Mouse (Mus musculus) kidney, embryonic 16.5 days (tissue): ENCODE data around the gene Pole4. TPM values are rescaled to one million over a fixed set of nuclear protein-coding genes. Genes with fewer than 3 reads are reported as not detected.
"Not testable (repeated sequence)": the region's sequence is repeated elsewhere in the genome, so short reads cannot be mapped to it uniquely, and the experiment has no call there.

Experiments
- ATAC-seq: fragments of 200-750 bp; cut with Nextera tagmentation; 2 replicates; pipeline ENCODE4 v1.8.0; 2017; ENCODE audit warnings: moderate TSS enrichment; ENCODE audit not compliant: low FRiP score, low TSS enrichment
- H3K27ac ChIP-seq: fragments of 300-500 bp; sonication (generic); 2 replicates; pipeline ENCODE4 v1.5.1; 2014; ENCODE audit warnings: low read length
- H3K27me3 ChIP-seq: fragments of 300-500 bp; sonication (generic); 2 replicates; pipeline ENCODE4 v1.6.1; 2014; ENCODE audit warnings: low read length, control low read depth, mixed read lengths; ENCODE audit not compliant: insufficient read depth
- H3K36me3 ChIP-seq: fragments of 300-500 bp; sonication (generic); 2 replicates; pipeline ENCODE4 v1.6.1; 2014; ENCODE audit warnings: low read length, control low read depth, mixed read lengths; ENCODE audit not compliant: insufficient read depth
- H3K4me1 ChIP-seq: fragments of 300-500 bp; sonication (generic); 2 replicates; pipeline ENCODE4 v1.6.1; 2014; ENCODE audit warnings: low read length, control low read depth, mixed read lengths; ENCODE audit not compliant: insufficient read depth
- H3K4me2 ChIP-seq: fragments of 300-500 bp; sonication (generic); replicated peaks from 2 replicates; pipeline ENCODE4 v1.6.1; 2014; ENCODE audit warnings: low read depth, low read length
- H3K4me3 ChIP-seq: fragments of 300-500 bp; sonication (generic); 2 replicates; pipeline ENCODE4 v1.5.1; 2014; ENCODE audit warnings: mild to moderate bottlenecking, low read length
- H3K9ac ChIP-seq: fragments of 300-500 bp; sonication (generic); replicated peaks from 2 replicates; pipeline ENCODE4 v1.6.1; 2014; ENCODE audit warnings: low read length
- H3K9me3 ChIP-seq: fragments of 300-500 bp; sonication (generic); 2 replicates; pipeline ENCODE4 v1.6.1; 2016; ENCODE audit warnings: low read length, control low read depth
- WGBS: fragments of 180-500 bp; shearing (Covaris S2); extraction: QIAGEN DNeasy Blood & Tissue Kit; methylation state at CpG from one replicate; pipeline ENCODE4 v1.1.7; 2014; 5-methylcytosine and 5-hydroxymethylcytosine counted together
- polyA plus RNA-seq: library from polyadenylated mRNA; unstranded; fragments of >200 nt; fragmentation: Nextera tagmentation; extraction: Ambion mirVana; gene quantifications from 2 replicates; pipeline ENCODE4 v1.2.1, GENCODE M21; 2015

Gene Pole4
- polyA plus RNA-seq, 1 experiment from 2014 or later = 103 TPM

DNA sequence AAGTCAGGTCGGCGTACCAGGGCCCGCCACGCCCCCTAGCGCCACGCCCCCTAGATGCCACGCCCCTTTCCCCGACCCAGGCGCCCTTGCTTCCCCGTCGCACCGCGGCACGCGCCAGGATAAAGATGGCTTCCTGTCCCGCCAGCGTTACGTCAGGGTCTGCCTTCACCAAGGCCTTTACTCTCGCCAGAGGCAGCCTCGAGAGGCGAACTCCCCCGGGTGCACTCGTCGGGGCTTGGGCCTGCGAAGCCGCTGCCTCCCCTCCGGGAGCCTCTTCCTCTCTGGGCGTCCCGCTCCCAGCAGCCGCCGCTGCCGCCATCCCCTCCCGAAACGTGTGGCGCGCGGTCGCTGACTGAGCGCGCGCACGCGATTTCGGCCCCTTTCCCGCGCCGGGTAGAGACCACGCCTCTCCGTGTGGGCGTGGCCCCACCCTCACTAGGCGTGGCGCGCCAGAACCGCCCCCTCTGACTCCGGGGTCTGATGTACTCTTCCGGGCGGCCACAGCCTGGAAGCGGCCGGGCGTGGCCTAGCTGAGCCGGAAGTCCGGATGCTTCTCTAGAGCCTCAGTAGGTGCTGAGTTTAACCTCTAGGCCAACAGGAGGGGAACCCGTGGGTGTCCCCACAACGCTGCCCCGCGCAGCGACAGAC, 52.5 kb downstream of the Pole4 start:
- Histone ChIP-seq H3K27ac (peak overlapping the region; percentile 95), H3K4me1 (peaks cover 12% of the 10 kb centered on the region; the same call in 1 of the 2 replicates), H3K4me3 (peak overlapping the region; percentile 68), H3K27me3 (no peaks in the 10 kb centered on the region), H3K9ac (peak overlapping the region; percentile 85), H3K36me3 (peaks cover 15% of the 10 kb centered on the region; the same call in 1 of the 2 replicates), H3K9me3 (no peaks in the 10 kb centered on the region), H3K4me2 (peak overlapping the region; percentile 69)
- peak; percentile 99 for ATAC-seq
- under 1% methylated on average over 67 of the region's 67 CpGs for WGBS

DNA sequence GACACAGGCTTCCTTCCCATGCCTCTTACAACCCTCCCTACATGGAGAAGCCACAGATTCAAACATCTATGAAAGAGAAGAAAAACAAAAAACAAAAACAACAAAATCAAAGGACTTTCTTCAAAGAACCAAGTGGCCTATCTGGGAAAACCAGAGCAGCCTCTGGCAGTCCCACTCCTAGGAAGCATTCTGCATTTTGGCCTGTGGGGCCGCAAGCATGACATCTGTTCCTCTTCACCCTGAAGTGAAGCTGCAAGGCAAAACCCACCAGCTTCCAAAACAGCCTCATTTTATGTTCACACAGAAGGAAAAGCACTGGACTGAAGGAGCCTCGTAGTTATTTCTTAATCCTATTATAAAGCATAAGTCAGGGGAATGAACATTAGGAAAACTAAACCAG, 56.1 kb downstream of the Pole4 start:
- Histone ChIP-seq H3K9ac (no peak overlapping the region), H3K27ac (no peak overlapping the region), H3K4me1 (peaks cover 12% of the 10 kb centered on the region; the same call in 1 of the 2 replicates), H3K4me3 (no peak overlapping the region), H3K27me3 (no peaks in the 10 kb centered on the region), H3K9me3 (no peaks in the 10 kb centered on the region), H3K4me2 (no peak overlapping the region), H3K36me3 (peaks cover 23% of the 10 kb centered on the region; the same call in 1 of the 2 replicates)
- no peak for ATAC-seq
- WGBS = 79% methylated on average over 2 of the region's 2 CpGs

DNA sequence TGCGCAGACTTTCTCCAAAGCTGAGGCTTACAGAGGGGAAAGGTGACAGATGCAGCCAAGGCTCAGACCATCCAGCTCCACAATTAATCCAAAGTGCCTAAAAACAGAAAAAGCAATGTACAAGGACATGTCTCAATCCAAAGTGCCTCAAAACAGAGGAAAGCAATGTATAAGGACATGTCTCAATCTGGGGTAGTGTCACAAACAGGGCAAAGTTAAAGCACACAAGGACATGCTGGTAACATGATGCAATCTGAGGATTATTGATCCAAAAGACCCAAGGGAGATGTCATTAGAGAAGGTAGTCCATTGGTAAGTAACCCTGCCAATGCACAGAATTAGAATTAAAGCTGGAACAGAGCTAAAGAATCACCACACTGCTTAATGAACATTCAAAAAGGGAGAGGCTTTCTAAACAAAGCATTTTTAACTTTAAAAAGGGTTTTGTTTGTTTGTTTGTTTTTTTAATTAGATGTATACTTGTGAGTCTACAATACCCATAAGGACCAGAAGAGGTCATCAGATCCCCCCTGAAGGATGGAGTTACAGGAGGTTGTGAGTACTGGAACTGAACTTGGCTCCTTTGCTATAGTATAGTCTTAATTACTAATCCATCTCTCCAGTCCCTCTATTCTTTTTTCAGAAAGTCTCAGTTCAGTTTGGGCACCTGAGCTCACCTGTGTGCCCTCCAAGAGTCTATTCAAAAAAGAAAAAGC, 57.1 kb downstream of the Pole4 start:
- no peak overlapping the region for H3K4me2 ChIP-seq
- H3K27ac ChIP-seq = no peak overlapping the region
- H3K27me3 ChIP-seq = no peaks in the 10 kb centered on the region
- peaks cover 12% of the 10 kb centered on the region; the same call in 1 of the 2 replicates for H3K4me1 ChIP-seq
- ATAC-seq = no peak
- peaks cover 23% of the 10 kb centered on the region; the same call in 1 of the 2 replicates for H3K36me3 ChIP-seq
- no peaks in the 10 kb centered on the region for H3K9me3 ChIP-seq
- H3K4me3 ChIP-seq = no peak overlapping the region
- WGBS = 100% methylated on average over 1 of the region's 1 CpGs
- no peak overlapping the region for H3K9ac ChIP-seq

DNA sequence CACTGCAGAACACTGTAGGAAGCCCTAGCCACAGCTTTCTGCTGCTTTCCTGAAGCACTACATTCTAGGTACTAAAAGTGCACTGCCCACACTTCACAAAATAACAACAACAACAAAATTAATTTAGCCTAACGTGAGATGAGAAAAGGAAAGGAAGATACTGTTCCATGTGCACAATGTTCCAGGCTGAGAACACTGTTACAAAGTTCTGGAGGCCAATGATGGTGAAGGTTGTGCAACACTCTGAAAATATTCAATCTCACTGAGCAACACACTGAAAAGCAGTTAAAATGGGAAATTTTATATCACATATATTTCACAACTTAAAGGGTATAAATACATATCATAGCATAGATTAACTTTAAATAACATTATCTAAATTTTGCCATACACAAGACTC, 58.2 kb downstream of the Pole4 start:
- H3K36me3 ChIP-seq = peaks cover 23% of the 10 kb centered on the region; the same call in 1 of the 2 replicates
- H3K4me2 ChIP-seq = no peak overlapping the region
- no peak for ATAC-seq
- no peak overlapping the region for H3K4me3 ChIP-seq
- WGBS = 96% methylated on average over 1 of the region's 1 CpGs
- peaks cover 11% of the 10 kb centered on the region; the same call in 1 of the 2 replicates for H3K4me1 ChIP-seq
- no peaks in the 10 kb centered on the region for H3K9me3 ChIP-seq
- no peak overlapping the region for H3K9ac ChIP-seq
- H3K27ac ChIP-seq = no peak overlapping the region
- no peaks in the 10 kb centered on the region for H3K27me3 ChIP-seq

DNA sequence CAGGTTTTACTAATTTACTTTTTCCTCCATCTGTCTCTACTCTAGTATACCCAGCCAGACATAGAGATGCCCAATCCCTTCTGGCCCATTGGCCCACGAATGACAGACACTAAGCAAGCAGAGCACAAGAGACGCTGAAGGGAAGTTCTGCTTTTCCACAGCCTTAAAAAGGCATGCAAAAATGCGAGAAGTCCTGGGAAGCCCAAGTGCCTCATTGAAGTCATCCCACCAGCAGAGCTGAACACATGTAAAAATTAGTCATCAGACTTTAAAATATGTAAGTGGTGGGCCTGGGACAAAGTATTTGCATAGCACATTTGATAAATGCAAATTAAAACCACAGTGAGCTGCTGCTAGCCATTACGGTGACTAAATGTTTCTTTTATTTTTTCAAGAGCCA, 65.1 kb downstream of the Pole4 start:
- no peak for ATAC-seq
- Histone ChIP-seq H3K4me1 (no peaks in the 10 kb centered on the region), H3K27me3 (no peaks in the 10 kb centered on the region), H3K9ac (no peak overlapping the region), H3K9me3 (no peaks in the 10 kb centered on the region), H3K4me3 (no peak overlapping the region), H3K4me2 (no peak overlapping the region), H3K36me3 (0 out of 2 replicates have a peak, but pooled peaks cover 2% of the 10 kb centered on the region), H3K27ac (no peak overlapping the region)
- WGBS = 86% methylated on average over 4 of the region's 4 CpGs

DNA sequence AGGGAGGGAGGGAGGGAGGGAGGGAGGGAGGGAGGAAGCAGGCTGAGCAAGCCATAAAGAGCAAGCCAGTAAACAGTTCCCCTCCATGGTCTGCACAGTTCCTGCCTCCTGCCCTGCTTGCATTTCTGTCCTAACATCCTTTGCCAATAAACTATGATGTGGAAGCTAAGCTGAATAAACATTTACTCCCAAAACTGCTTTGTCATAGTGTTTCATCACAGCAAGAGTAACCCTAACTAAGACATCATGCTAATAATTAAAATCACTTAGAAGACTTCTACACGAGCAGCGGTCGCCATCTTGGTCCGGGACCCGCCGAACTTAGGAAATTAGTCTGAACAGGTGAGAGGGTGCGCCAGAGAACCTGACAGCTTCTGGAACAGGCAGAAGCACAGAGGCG, 79.8 kb downstream of the Pole4 start:
- not testable (repeated sequence) for H3K4me1 ChIP-seq, H3K27ac ChIP-seq
- WGBS = 95% methylated on average over 7 of the region's 8 CpGs

DNA sequence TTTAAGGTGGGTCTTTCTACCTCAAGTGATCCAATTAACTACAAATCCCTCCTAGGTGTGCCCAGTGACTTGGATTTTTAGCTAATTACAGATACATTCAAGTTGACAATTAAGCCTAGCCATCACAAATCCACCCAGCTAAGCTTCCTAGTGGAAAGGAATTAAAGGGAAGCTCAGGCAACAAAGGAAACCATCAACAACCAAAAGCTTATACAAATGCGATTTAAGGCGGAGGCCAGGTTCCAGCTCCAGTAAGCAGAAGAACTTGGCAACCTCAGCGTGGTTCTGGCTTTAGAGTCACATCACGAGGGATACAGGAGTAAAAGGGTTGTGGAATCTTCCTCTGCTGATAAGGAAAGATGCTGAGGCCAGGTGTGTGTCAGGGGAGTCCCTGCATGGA, 92.0 kb downstream of the Pole4 start:
- ATAC-seq = no peak
- no peak overlapping the region for H3K4me3 ChIP-seq
- no peaks in the 10 kb centered on the region for H3K4me1 ChIP-seq
- no peak overlapping the region for H3K4me2 ChIP-seq
- no peak overlapping the region for H3K9ac ChIP-seq
- H3K27ac ChIP-seq = no peak overlapping the region
- 81% methylated on average over 4 of the region's 4 CpGs for WGBS
- H3K36me3 ChIP-seq = no peaks in the 10 kb centered on the region
- H3K9me3 ChIP-seq = no peaks in the 10 kb centered on the region
- no peaks in the 10 kb centered on the region for H3K27me3 ChIP-seq

More for the DNA sequence above, 79.8 kb downstream of the Pole4 start:
- not testable (repeated sequence) for H3K36me3 ChIP-seq, H3K9me3 ChIP-seq, H3K4me2 ChIP-seq, H3K27me3 ChIP-seq, ATAC-seq, H3K9ac ChIP-seq, H3K4me3 ChIP-seq

DNA sequence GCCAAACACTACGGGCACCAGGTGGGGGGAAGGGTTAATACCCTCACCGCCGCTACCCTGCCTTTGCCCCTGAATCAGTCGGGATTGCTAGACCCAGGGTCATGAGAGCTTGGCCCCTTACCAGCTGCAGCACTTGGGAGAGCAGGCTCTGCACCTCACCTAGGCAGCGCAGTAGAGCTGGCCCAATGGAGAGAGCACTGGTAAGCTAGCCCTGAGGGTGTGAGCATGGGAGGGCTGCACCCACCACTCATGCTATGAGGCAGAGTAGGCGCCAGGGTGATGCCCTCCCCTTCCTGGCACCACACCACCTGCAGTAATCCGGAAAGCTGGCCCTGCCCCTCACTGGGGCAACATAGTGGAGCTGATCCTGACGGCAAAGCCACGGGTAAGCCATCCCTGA, 94.1 kb downstream of the Pole4 start:
- H3K36me3 ChIP-seq = no peaks in the 10 kb centered on the region
- 85% methylated on average over 9 of the region's 9 CpGs for WGBS
- no peak overlapping the region for H3K27ac ChIP-seq

DNA sequence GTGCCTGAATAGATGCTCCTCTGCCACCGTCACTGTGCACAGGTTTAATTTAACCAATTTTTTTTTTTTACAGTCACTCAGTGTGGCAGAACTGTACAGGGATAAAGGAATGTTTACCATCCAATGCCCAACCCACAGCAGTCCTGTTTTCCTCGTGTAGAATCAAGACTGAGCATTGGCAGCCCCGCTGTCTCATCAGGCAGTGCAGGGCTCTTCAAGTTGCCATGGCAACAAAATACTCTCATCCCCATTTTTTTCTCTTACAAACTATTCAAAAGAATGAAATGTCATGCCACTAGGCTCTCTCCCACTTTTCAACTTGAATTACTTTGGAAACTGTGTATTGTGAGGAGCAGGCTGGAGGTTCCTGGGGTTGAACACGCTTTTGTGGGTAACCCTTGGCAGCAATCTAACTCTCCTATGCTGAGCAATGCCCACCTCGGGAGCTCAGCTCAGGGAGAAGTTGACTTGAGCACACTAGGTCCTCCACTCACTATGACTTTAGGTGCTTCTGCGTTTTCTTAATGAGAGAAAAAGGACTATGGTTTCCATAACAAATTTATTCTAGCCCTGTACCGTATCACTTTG, 95.7 kb downstream of the Pole4 start:
- H3K27ac ChIP-seq = no peak overlapping the region
- ATAC-seq = no peak
- 82% methylated on average over 7 of the region's 7 CpGs for WGBS

More for the DNA sequence above, 94.1 kb downstream of the Pole4 start:
- Histone ChIP-seq H3K9me3 (no peaks in the 10 kb centered on the region), H3K4me3 (no peak overlapping the region), H3K9ac (no peak overlapping the region), H3K27me3 (no peaks in the 10 kb centered on the region), H3K4me1 (no peaks in the 10 kb centered on the region), H3K4me2 (no peak overlapping the region)
- ATAC-seq = no peak

DNA sequence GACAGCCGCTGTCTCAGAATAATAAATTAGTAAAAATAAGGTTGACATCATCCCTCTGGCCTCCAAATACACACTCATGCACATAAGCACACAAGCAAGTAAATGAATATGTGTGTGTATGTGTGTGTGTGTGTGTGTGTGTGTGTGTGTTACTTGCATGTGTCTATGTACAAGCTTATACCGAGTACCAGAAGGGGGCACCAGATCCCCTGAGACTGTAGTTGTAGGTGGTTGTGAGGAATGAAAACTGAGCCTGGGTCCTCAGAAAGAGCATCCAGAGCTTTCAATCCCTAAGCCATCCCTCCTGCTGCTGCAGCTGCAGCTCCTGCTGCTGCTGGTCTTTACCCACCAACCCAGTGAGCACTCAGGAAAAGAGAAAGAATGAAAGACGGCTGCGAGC, 96.4 kb downstream of the Pole4 start:
- Histone ChIP-seq H3K4me1 (no peaks in the 10 kb centered on the region), H3K9me3 (no peaks in the 10 kb centered on the region), H3K9ac (no peak overlapping the region), H3K36me3 (no peaks in the 10 kb centered on the region), H3K27me3 (no peaks in the 10 kb centered on the region), H3K4me2 (no peak overlapping the region), H3K27ac (no peak overlapping the region), H3K4me3 (no peak overlapping the region)
- WGBS = 95% methylated on average over 4 of the region's 4 CpGs
- no peak for ATAC-seq

More for the DNA sequence above, 95.7 kb downstream of the Pole4 start:
- no peaks in the 10 kb centered on the region for H3K27me3 ChIP-seq
- H3K4me1 ChIP-seq = no peaks in the 10 kb centered on the region
- H3K4me2 ChIP-seq = no peak overlapping the region
- H3K36me3 ChIP-seq = no peaks in the 10 kb centered on the region
- no peak overlapping the region for H3K9ac ChIP-seq
- H3K4me3 ChIP-seq = no peak overlapping the region
- no peaks in the 10 kb centered on the region for H3K9me3 ChIP-seq
